ENCODE assay signal across 12 mouse cellular contexts in genomic region chr1:63204660-63205394, GRCm38 (mm10). TPM values are rescaled to one million over a fixed set of nuclear protein-coding genes. Genes with fewer than 3 reads are reported as not detected.
DNase-seq lines count a peak whose midpoint lies in the region; ATAC-seq and TF ChIP-seq lines count a peak whose summit lies in the region.
"Had no signal": no experiment of that assay in that cellular context is flagged by ENCODE, and none has a peak within 500 bp of the region (broad histone marks: within the 10 kb centered on the region; RNA-seq: fewer than 3 reads in every experiment).

No protein-coding gene starts in this region.

- H3K9me3 ChIP-seq in kidney, embryonic 16.5 days (ENCODE audit: low read length) = 0 out of 2 replicates have a peak, but pooled peaks cover 7% of the 10 kb centered on the region
- 0 out of 2 replicates have a peak, but pooled peaks cover 5% of the 10 kb centered on the region for H3K9me3 ChIP-seq in embryonic facial prominence, embryonic 11.5 days (replicated peaks; ENCODE audit: control insufficient read depth, low read length)
- peaks cover 8% of the 10 kb centered on the region; the same call in 1 of the 2 replicates for H3K9me3 ChIP-seq in hindbrain, embryonic 13.5 days
- H3K9me3 ChIP-seq in midbrain, postnatal 0 days (ENCODE audit: low read length) = no peaks in the 10 kb centered on the region
- H3K9me3 ChIP-seq: limb, embryonic 15.5 days had no signal

- 34% methylated on average over 7 of the region's 7 CpGs for WGBS in kidney, embryonic 16.5 days
- 27% methylated on average over 7 of the region's 7 CpGs for WGBS in embryonic facial prominence, embryonic 11.5 days
- WGBS in hindbrain, embryonic 13.5 days = 19% methylated on average over 7 of the region's 7 CpGs
- 19% methylated on average over 7 of the region's 7 CpGs for WGBS in midbrain, postnatal 0 days

- H3K4me2 ChIP-seq in kidney, embryonic 16.5 days (replicated peaks; ENCODE audit: low read depth, low read length) = no peak overlapping the region
- no peak overlapping the region for H3K4me2 ChIP-seq in embryonic facial prominence, embryonic 11.5 days (ENCODE audit: low read depth, low read length)
- H3K4me2 ChIP-seq in hindbrain, embryonic 13.5 days = no peak overlapping the region
- no peak overlapping the region for H3K4me2 ChIP-seq in midbrain, postnatal 0 days (ENCODE audit: low read depth, low read length, poor library complexity, severe bottlenecking)
- H3K4me2 ChIP-seq: limb, embryonic 15.5 days had no signal

- H3K27ac ChIP-seq in kidney, embryonic 16.5 days (ENCODE audit: low read length) = no peak overlapping the region
- no peak overlapping the region for H3K27ac ChIP-seq in embryonic facial prominence, embryonic 11.5 days (replicated peaks; ENCODE audit: low read depth, low read length)
- H3K27ac ChIP-seq in hindbrain, embryonic 13.5 days = peak overlapping the region; percentile 88
- H3K27ac ChIP-seq in midbrain, postnatal 0 days (ENCODE audit: low read depth, low read length) = peak overlapping the region; percentile 73
- H3K27ac ChIP-seq: limb, embryonic 15.5 days had no signal

- no peak for DNase-seq in kidney, postnatal 10 days
- no peak for DNase-seq in embryonic facial prominence, embryonic 11.5 days (ENCODE audit: low spot score)
- no peak for DNase-seq in midbrain, postnatal 0 days (ENCODE audit: low spot score)
- no peak for DNase-seq in gastrocnemius, adult 8-10 months (ENCODE audit: low spot score in 2 of 2)
- DNase-seq in cerebellum, adult 18-20 months = no peak
- DNase-seq: cerebellum, adult 8-10 months; thymus, adult 18-20 months had no signal

- no peak overlapping the region for H3K4me3 ChIP-seq in kidney, embryonic 16.5 days (ENCODE audit: low read length)
- H3K4me3 ChIP-seq in embryonic facial prominence, embryonic 11.5 days (ENCODE audit: low read depth, low read length) = no peak overlapping the region
- no peak overlapping the region for H3K4me3 ChIP-seq in hindbrain, embryonic 13.5 days
- H3K4me3 ChIP-seq in midbrain, postnatal 0 days (ENCODE audit: low read depth, low read length) = no peak overlapping the region
- H3K4me3 ChIP-seq: limb, embryonic 15.5 days had no signal

- peaks cover 7% of the 10 kb centered on the region for H3K4me1 ChIP-seq in kidney, embryonic 16.5 days (ENCODE audit: insufficient read depth, low read length)
- H3K4me1 ChIP-seq in embryonic facial prominence, embryonic 11.5 days (ENCODE audit: control insufficient read depth, insufficient read depth, low read length) = peaks cover 3% of the 10 kb centered on the region; the same call in 1 of the 2 replicates
- peaks cover 24% of the 10 kb centered on the region for H3K4me1 ChIP-seq in hindbrain, embryonic 13.5 days (replicated peaks)
- H3K4me1 ChIP-seq in midbrain, postnatal 0 days (ENCODE audit: insufficient read depth, low read length) = peaks cover 3% of the 10 kb centered on the region; the same call in 1 of the 2 replicates

- ATAC-seq in kidney, embryonic 16.5 days (ENCODE audit: low FRiP score, low TSS enrichment) = 0 out of 2 replicates have a peak, but pooled peaks have one; percentile 19
- ATAC-seq in embryonic facial prominence, embryonic 11.5 days (replicated peaks; ENCODE audit: insufficient number of reproducible peaks, low FRiP score, low TSS enrichment, low read depth) = peak; percentile 32; the same call in 1 of the 2 replicates
- 0 out of 2 replicates have a peak, but pooled peaks have one; percentile 40 for ATAC-seq in hindbrain, embryonic 13.5 days (ENCODE audit: low FRiP score)
- no peak for ATAC-seq in midbrain, postnatal 0 days (ENCODE audit: low FRiP score)
- no peak for ATAC-seq in inflammation-experienced regulatory T-cells, adult 6 months
- ATAC-seq: CD4-positive, CD25-positive, alpha-beta regulatory T cell, adult 4 months had no signal

- H3K36me3 ChIP-seq in kidney, embryonic 16.5 days (ENCODE audit: insufficient read depth, low read length) = no peaks in the 10 kb centered on the region
- no peaks in the 10 kb centered on the region for H3K36me3 ChIP-seq in embryonic facial prominence, embryonic 11.5 days (replicated peaks; ENCODE audit: control insufficient read depth, insufficient read depth, low read depth, low read length)
- H3K36me3 ChIP-seq in hindbrain, embryonic 13.5 days = no peaks in the 10 kb centered on the region; the same call in 1 of the 2 replicates
- H3K36me3 ChIP-seq in midbrain, postnatal 0 days (ENCODE audit: insufficient read depth, low read length) = no peaks in the 10 kb centered on the region
- H3K36me3 ChIP-seq: limb, embryonic 15.5 days had no signal

- TF ChIP-seq CTCF in midbrain, postnatal 0 days (IDR thresholded peaks at IDR 0.05) = no peak

- H3K27me3 ChIP-seq in kidney, embryonic 16.5 days (ENCODE audit: insufficient read depth, low read length) = no peaks in the 10 kb centered on the region
- no peaks in the 10 kb centered on the region for H3K27me3 ChIP-seq in embryonic facial prominence, embryonic 11.5 days (ENCODE audit: control insufficient read depth, insufficient read depth, low read length)
- no peaks in the 10 kb centered on the region for H3K27me3 ChIP-seq in hindbrain, embryonic 13.5 days
- H3K27me3 ChIP-seq in midbrain, postnatal 0 days (ENCODE audit: insufficient read depth, low read length) = no peaks in the 10 kb centered on the region

- no peak overlapping the region for H3K9ac ChIP-seq in kidney, embryonic 16.5 days (replicated peaks; ENCODE audit: low read length)
- H3K9ac ChIP-seq in embryonic facial prominence, embryonic 11.5 days (replicated peaks; ENCODE audit: low read length) = no peak overlapping the region; the same call in 1 of the 2 replicates
- no peak overlapping the region for H3K9ac ChIP-seq in hindbrain, embryonic 13.5 days
- no peak overlapping the region for H3K9ac ChIP-seq in midbrain, postnatal 0 days (replicated peaks; ENCODE audit: low read length, poor library complexity, severe bottlenecking)
- H3K9ac ChIP-seq: limb, embryonic 15.5 days had no signal

RNA-seq across cellular contexts. Expression of gene Gpr1, which starts 9.5 kb away (rescaled TPM):
- 0.07 and 0.09 TPM in 2 replicates for polyA plus RNA-seq in kidney, embryonic 16.5 days (2015; fragmentation: Nextera tagmentation; extraction: Ambion mirVana)
- polyA plus RNA-seq in embryonic facial prominence, embryonic 11.5 days (2014; fragmentation: Nextera tagmentation; extraction: Ambion mirVana) = 0.11 and 0.17 TPM in 2 replicates
- 0.47 and 0.73 TPM in 2 replicates for polyA plus RNA-seq in hindbrain, embryonic 13.5 days (2015; fragmentation: Nextera tagmentation; extraction: Ambion mirVana)
- total RNA-seq in midbrain, postnatal 0 days (2014; rRNA removed) = 0.16 and 1.2 TPM in 2 replicates
- 1.2 TPM in 2 replicates for polyA plus RNA-seq in midbrain, postnatal 0 days (2015; fragmentation: Nextera tagmentation; extraction: Ambion mirVana)
- total RNA-seq in gastrocnemius, adult 8-10 months (2022) = under 1 TPM; 0.15 to 0.52 (median 0.44) TPM
- polyA plus RNA-seq in inflammation-experienced regulatory T-cells, adult 6 months (2017; shearing (Covaris generic)) = not detected
- polyA plus RNA-seq: CD4-positive, CD25-positive, alpha-beta regulatory T cell, adult 4 months had no signal

RNA-seq across cellular contexts. Expression of gene Ndufs1, which starts 28.2 kb away (rescaled TPM):
- 188 TPM in 2 replicates for polyA plus RNA-seq in kidney, embryonic 16.5 days (2015; fragmentation: Nextera tagmentation; extraction: Ambion mirVana)
- polyA plus RNA-seq in embryonic facial prominence, embryonic 11.5 days (2014; fragmentation: Nextera tagmentation; extraction: Ambion mirVana) = 160 and 162 TPM in 2 replicates
- 139 and 141 TPM in 2 replicates for polyA plus RNA-seq in hindbrain, embryonic 13.5 days (2015; fragmentation: Nextera tagmentation; extraction: Ambion mirVana)
- 117 and 137 TPM in 2 replicates for total RNA-seq in midbrain, postnatal 0 days (2014; rRNA removed)
- 128 and 134 TPM in 2 replicates for polyA plus RNA-seq in midbrain, postnatal 0 days (2015; fragmentation: Nextera tagmentation; extraction: Ambion mirVana)
- 100 to 1,000 TPM; 316 to 359 (median 349) TPM for total RNA-seq in gastrocnemius, adult 8-10 months (2022)
- 100 to 1,000 TPM; 101 to 116 (median 108) TPM for polyA plus RNA-seq in inflammation-experienced regulatory T-cells, adult 6 months (2017; shearing (Covaris generic))

RNA-seq across cellular contexts. Expression of gene Eef1b2, which starts 28.2 kb away (rescaled TPM):
- polyA plus RNA-seq in kidney, embryonic 16.5 days (2015; fragmentation: Nextera tagmentation; extraction: Ambion mirVana) = 533 and 571 TPM in 2 replicates
- 611 and 644 TPM in 2 replicates for polyA plus RNA-seq in embryonic facial prominence, embryonic 11.5 days (2014; fragmentation: Nextera tagmentation; extraction: Ambion mirVana)
- 472 and 482 TPM in 2 replicates for polyA plus RNA-seq in hindbrain, embryonic 13.5 days (2015; fragmentation: Nextera tagmentation; extraction: Ambion mirVana)
- total RNA-seq in midbrain, postnatal 0 days (2014; rRNA removed) = 617 and 653 TPM in 2 replicates
- 449 and 480 TPM in 2 replicates for polyA plus RNA-seq in midbrain, postnatal 0 days (2015; fragmentation: Nextera tagmentation; extraction: Ambion mirVana)
- 100 to 1,000 TPM; 321 to 472 (median 367) TPM for total RNA-seq in gastrocnemius, adult 8-10 months (2022)
- polyA plus RNA-seq in inflammation-experienced regulatory T-cells, adult 6 months (2017; shearing (Covaris generic)) = 1,000 to 10,000 TPM in 2 of 3 experiments, 100 to 1,000 TPM in 1; 826 to 1,123 (median 1,047) TPM

Comparison
In these comparisons a context has a peak if more than half of its experiments do, and no peak if none do; other contexts are left out.
1. ATAC-seq: peak in kidney, embryonic 16.5 days (single experiment), embryonic facial prominence, embryonic 11.5 days (single experiment) and hindbrain, embryonic 13.5 days (single experiment); none in midbrain, postnatal 0 days (single experiment) and inflammation-experienced regulatory T-cells, adult 6 months (single experiment).
2. H3K27ac ChIP-seq: peak in hindbrain, embryonic 13.5 days (single experiment) and midbrain, postnatal 0 days (single experiment); none in kidney, embryonic 16.5 days (single experiment) and embryonic facial prominence, embryonic 11.5 days (single experiment).